Mouse (Mus musculus): ENCODE measurements at regions not wholly inside any gene's neighbourhood (a gene's known extent, or its start where the extent isn't known, plus 50 kb on each side); places are given as distances from the start of the nearest gene placed in this dataset.

GRCm38 (mm10) chr3:80124621-80125020 lies 240.3 kb downstream of the Fam198b start:
- no peak for TF ChIP-seq HCFC1 (IDR thresholded peaks at IDR 0.05; ENCODE audit: borderline replicate concordance, insufficient read depth, low read length)
- TF ChIP-seq CHD2 (IDR thresholded peaks at IDR 0.05; ENCODE audit: low read depth, low read length), result no peak
- no peak for TF ChIP-seq ZC3H11A (IDR thresholded peaks at IDR 0.05; ENCODE audit: borderline replicate concordance, low read depth, low read length)
